Mouse (Mus musculus): ENCODE data around the gene Alpk1. TPM values are rescaled to one million over a fixed set of nuclear protein-coding genes. Genes with fewer than 3 reads are reported as not detected.

Alpk1 gene
- polyA plus RNA-seq, 1 experiment from 2014 or later, result 1.2 TPM

DNA sequence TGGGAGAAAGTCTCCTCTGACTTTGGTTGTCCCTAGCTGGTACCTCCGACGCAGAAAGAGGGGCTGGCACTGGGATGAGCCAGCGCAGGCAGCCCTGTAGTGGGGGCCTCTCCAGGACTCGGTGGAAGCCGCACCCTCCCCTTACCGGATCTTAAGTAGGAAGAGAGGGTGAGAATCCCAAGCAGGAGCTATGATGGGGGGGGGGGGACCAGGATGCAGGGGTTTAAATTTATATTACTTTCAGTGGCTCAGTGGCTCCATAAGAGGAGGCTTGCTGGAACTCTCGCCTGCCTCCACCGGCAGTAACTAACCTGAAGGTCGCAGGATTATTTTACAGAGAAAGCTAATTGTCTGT, 152.4 kb downstream of the Alpk1 start:
- Histone ChIP-seq H3K27ac (ENCODE audit: low read depth, low read length) (peak overlapping the region; percentile 1; the same call in 1 of the 2 replicates), H3K9ac (ENCODE audit: low read depth, low read length) (no peak overlapping the region), H3K4me2 (replicated peaks; ENCODE audit: low read depth, low read length) (peak overlapping the region; percentile 24), H3K9me3 (ENCODE audit: control insufficient read depth, low read length) (no peaks in the 10 kb centered on the region), H3K4me1 (replicated peaks; ENCODE audit: control insufficient read depth, insufficient read depth, low read length) (peaks cover 7% of the 10 kb centered on the region; the same call in 1 of the 2 replicates), H3K4me3 (ENCODE audit: low read depth, low read length) (no peak overlapping the region), H3K36me3 (ENCODE audit: control insufficient read depth, insufficient read depth, low read length) (no peaks in the 10 kb centered on the region), H3K27me3 (ENCODE audit: control insufficient read depth, insufficient read depth, low read length) (peaks cover 38% of the 10 kb centered on the region)
- ATAC-seq (ENCODE audit: low FRiP score), result no peak
- no peak for DNase-seq (ENCODE audit: low spot score)
- WGBS, result under 1% methylated on average over 9 of the region's 9 CpGs

DNA sequence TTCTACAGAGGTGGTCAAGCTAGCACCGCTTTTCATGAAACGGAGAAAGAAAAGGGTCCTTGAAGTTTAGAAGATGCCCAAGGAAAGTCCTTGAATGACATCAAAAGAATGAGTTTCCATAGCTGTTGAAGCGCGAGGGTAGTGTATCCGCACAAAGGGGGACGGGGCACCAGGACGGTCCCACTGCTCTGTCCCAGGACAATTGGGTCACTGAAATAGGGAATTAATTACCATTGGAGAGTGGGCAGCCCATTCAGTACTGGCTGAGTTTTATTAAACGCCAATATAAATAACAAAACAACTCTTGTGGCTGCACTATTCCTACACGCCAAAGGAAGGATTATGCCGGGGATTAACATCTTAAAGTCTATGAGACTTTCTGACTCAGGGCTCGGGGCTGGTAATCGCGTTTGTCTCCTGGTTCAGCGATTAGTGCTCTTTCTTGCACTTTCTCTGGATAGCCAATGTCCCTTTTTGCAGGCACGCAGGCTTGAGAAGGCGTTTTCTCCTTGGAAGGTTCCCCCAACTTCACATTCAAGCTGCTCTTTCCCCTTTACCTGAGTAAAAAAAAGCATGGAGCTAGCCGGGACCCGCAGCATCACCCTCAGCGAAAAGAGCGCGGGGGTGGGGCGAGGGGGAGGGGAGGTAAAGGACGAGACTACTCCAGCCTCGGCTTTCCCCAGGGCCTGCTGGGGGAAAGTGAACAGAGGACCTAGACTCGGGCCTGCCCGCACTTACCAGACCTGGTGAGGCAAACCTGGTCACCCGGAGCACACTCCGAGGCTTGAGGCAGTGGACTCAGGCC, 153.0 kb downstream of the Alpk1 start:
- no peaks in the 10 kb centered on the region for H3K36me3 ChIP-seq (ENCODE audit: control insufficient read depth, insufficient read depth, low read length)
- H3K4me2 ChIP-seq (replicated peaks; ENCODE audit: low read depth, low read length), result peak overlapping the region; percentile 24
- H3K9ac ChIP-seq (ENCODE audit: low read depth, low read length), result no peak overlapping the region
- peaks cover 37% of the 10 kb centered on the region for H3K27me3 ChIP-seq (ENCODE audit: control insufficient read depth, insufficient read depth, low read length)
- H3K27ac ChIP-seq (ENCODE audit: low read depth, low read length), result 0 out of 2 replicates have a peak overlapping the region, but pooled peaks have one; percentile 1
- no peak for ATAC-seq (ENCODE audit: low FRiP score)
- H3K9me3 ChIP-seq (ENCODE audit: control insufficient read depth, low read length), result no peaks in the 10 kb centered on the region
- peaks cover 7% of the 10 kb centered on the region; the same call in 1 of the 2 replicates for H3K4me1 ChIP-seq (replicated peaks; ENCODE audit: control insufficient read depth, insufficient read depth, low read length)
- H3K4me3 ChIP-seq (ENCODE audit: low read depth, low read length), result no peak overlapping the region
- under 1% methylated on average over 28 of the region's 28 CpGs for WGBS
- peak; percentile 56 for DNase-seq (ENCODE audit: low spot score)

DNA sequence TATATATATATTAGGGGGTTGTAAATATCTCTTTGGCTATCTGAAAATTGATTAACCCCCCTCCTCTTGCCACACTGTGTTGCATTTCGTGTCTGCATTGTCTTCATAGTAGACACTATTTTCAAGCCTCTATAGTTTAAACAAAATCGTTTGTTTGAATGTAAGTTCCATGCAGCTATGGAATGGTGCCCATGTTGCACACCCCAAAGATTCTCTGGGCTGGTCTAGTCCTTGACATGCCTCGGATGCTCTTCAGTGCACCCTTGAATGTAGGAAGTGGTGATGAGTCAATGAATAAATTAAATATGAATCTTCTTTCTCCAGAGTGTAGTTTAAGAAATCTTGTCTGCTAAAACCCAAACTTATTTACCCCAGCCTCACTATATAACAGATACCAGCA, 153.8 kb downstream of the Alpk1 start:
- peak; percentile 30 for DNase-seq (ENCODE audit: low spot score)
- H3K36me3 ChIP-seq (ENCODE audit: control insufficient read depth, insufficient read depth, low read length), result no peaks in the 10 kb centered on the region
- peaks cover 37% of the 10 kb centered on the region for H3K27me3 ChIP-seq (ENCODE audit: control insufficient read depth, insufficient read depth, low read length)
- H3K4me2 ChIP-seq (replicated peaks; ENCODE audit: low read depth, low read length), result no peak overlapping the region
- no peak overlapping the region for H3K9ac ChIP-seq (ENCODE audit: low read depth, low read length)
- no peak overlapping the region for H3K27ac ChIP-seq (ENCODE audit: low read depth, low read length)
- H3K4me1 ChIP-seq (replicated peaks; ENCODE audit: control insufficient read depth, insufficient read depth, low read length), result peaks cover 7% of the 10 kb centered on the region; the same call in 1 of the 2 replicates
- ATAC-seq (ENCODE audit: low FRiP score), result no peak
- H3K9me3 ChIP-seq (ENCODE audit: control insufficient read depth, low read length), result no peaks in the 10 kb centered on the region
- 7% methylated on average over 3 of the region's 3 CpGs for WGBS
- no peak overlapping the region for H3K4me3 ChIP-seq (ENCODE audit: low read depth, low read length)

DNA sequence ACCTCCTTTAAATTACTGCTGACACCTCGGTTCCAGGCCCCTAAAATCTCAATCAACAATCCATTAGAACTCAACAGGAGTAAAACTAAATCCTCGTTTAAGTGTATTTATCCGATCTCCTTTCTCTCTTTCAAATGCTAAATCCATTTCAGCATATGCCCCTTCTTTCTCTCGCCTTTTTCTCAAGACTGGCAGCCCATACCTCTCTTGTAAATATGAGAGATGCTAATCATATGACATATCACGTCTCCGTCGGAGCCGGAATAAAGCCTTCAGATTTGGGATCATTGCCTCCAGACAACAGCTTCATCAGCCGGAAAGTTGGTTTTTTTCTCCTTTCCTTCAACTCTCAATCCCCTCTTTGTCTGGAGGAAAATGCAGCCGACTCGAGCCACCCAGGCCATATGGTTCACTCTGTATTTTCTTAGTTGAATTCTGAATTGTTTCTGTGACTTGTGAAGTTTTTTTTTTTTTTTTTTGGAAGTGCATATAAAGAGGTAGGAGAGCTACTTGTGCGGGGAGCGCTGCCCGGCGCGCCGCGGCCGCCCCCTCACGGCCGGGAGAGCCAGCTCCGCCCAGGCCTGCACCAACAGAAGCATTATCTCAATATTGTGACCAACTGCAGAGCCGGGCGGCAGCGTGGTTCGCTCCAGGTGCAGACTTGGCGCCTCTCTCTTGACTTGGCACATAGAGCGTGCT, 154.5 kb downstream of the Alpk1 start:
- no peaks in the 10 kb centered on the region for H3K36me3 ChIP-seq (ENCODE audit: control insufficient read depth, insufficient read depth, low read length)
- 0 out of 2 replicates have a peak overlapping the region, but pooled peaks have one; percentile 20 for H3K4me3 ChIP-seq (ENCODE audit: low read depth, low read length)
- H3K9me3 ChIP-seq (ENCODE audit: control insufficient read depth, low read length), result no peaks in the 10 kb centered on the region
- peak overlapping the region; percentile 43 for H3K4me2 ChIP-seq (replicated peaks; ENCODE audit: low read depth, low read length)
- peaks cover 7% of the 10 kb centered on the region; the same call in 1 of the 2 replicates for H3K4me1 ChIP-seq (replicated peaks; ENCODE audit: control insufficient read depth, insufficient read depth, low read length)
- peaks cover 36% of the 10 kb centered on the region for H3K27me3 ChIP-seq (ENCODE audit: control insufficient read depth, insufficient read depth, low read length)
- DNase-seq (ENCODE audit: low spot score), result peak; percentile 69
- ATAC-seq (ENCODE audit: low FRiP score), result peak; percentile 59
- peak overlapping the region; percentile 55; the same call in 1 of the 2 replicates for H3K27ac ChIP-seq (ENCODE audit: low read depth, low read length)
- under 1% methylated on average over 28 of the region's 28 CpGs for WGBS
- no peak overlapping the region for H3K9ac ChIP-seq (ENCODE audit: low read depth, low read length)

DNA sequence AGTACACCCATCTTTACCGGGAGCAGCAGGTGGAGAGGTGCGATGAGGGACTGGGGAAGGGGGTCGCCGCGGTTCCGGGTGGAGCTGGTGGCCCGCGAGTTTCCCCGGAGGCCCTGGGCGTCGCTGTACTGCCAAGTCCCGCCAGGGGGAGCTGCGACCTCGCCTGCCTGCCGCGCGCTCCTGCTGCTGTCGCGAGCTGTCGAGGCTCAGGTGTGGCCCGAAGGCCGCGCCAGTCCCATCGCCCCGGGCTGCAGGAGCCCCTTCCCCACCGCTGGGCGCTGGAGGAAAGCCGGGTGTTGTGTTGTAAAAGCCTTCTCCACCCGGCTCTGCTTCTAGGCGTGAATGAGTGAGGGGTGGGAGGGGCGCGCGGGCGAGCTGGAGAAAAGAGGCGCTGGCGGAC, 155.0 kb downstream of the Alpk1 start:
- peak; percentile 91 for DNase-seq (ENCODE audit: low spot score)

More for the DNA sequence above, 155.0 kb downstream of the Alpk1 start:
- peak overlapping the region; percentile 55 for H3K27ac ChIP-seq (ENCODE audit: low read depth, low read length)
- ATAC-seq (ENCODE audit: low FRiP score), result peak; percentile 87
- WGBS, result under 1% methylated on average over 36 of the region's 36 CpGs
- peak overlapping the region; percentile 43 for H3K4me2 ChIP-seq (replicated peaks; ENCODE audit: low read depth, low read length)
- no peaks in the 10 kb centered on the region for H3K36me3 ChIP-seq (ENCODE audit: control insufficient read depth, insufficient read depth, low read length)
- no peaks in the 10 kb centered on the region for H3K9me3 ChIP-seq (ENCODE audit: control insufficient read depth, low read length)
- 0 out of 2 replicates have a peak overlapping the region, but pooled peaks have one; percentile 20 for H3K4me3 ChIP-seq (ENCODE audit: low read depth, low read length)
- H3K4me1 ChIP-seq (replicated peaks; ENCODE audit: control insufficient read depth, insufficient read depth, low read length), result peaks cover 7% of the 10 kb centered on the region; the same call in 1 of the 2 replicates
- H3K9ac ChIP-seq (ENCODE audit: low read depth, low read length), result no peak overlapping the region
- H3K27me3 ChIP-seq (ENCODE audit: control insufficient read depth, insufficient read depth, low read length), result peaks cover 32% of the 10 kb centered on the region

Other genes with a start within 250 kb of the Alpk1 start
- gene Larp7, start 227.2 kb downstream of the Alpk1 start, polyA plus RNA-seq (2014; fragmentation: Nextera tagmentation; extraction: Ambion mirVana), result 66.1 and 75.9 TPM in 2 replicates
- gene Zgrf1, start 227.0 kb downstream of the Alpk1 start, polyA plus RNA-seq (2014; fragmentation: Nextera tagmentation; extraction: Ambion mirVana), result 9.5 and 12.6 TPM in 2 replicates
- 45.1 and 47.1 TPM in 2 replicates for gene Neurog2, start 147.4 kb downstream of the Alpk1 start, polyA plus RNA-seq (2014; fragmentation: Nextera tagmentation; extraction: Ambion mirVana)
- 4.5 and 4.7 TPM in 2 replicates for gene Tifa, start 9.3 kb upstream of the Alpk1 start, polyA plus RNA-seq (2014; fragmentation: Nextera tagmentation; extraction: Ambion mirVana)
- 71.9 and 77.9 TPM in 2 replicates for gene Ap1ar, start 57.0 kb upstream of the Alpk1 start, polyA plus RNA-seq (2014; fragmentation: Nextera tagmentation; extraction: Ambion mirVana)
- gene Fam241a, start 115.8 kb upstream of the Alpk1 start, polyA plus RNA-seq (2014; fragmentation: Nextera tagmentation; extraction: Ambion mirVana), result 10.8 and 11.3 TPM in 2 replicates